Mouse (Mus musculus) CH12.LX (cell line): ENCODE measurements around the gene Fxyd3. TPM values are rescaled to one million over a fixed set of nuclear protein-coding genes. Genes with fewer than 3 reads are reported as not detected.

ENCODE experiments used
- DNase-seq: peaks from one replicate; pipeline ENCODE4 v3.0.0-alpha.2; 2013; ENCODE audit errors: extremely low read depth
- H3K27ac ChIP-seq: 2 replicates; pipeline ENCODE4 v1.5.1; 2012; ENCODE audit warnings: low read depth, mild to moderate bottlenecking, control low read depth, moderate library complexity; ENCODE audit not compliant: insufficient read depth
- H3K27me3 ChIP-seq: replicated peaks from 2 replicates; pipeline ENCODE3; 2012; ENCODE audit warnings: inconsistent platforms
- H3K36me3 ChIP-seq, 2 experiments: replicated peaks in 1 of 2; 2 replicates each; pipeline versions ENCODE3 to v1.6.1; 2012; ENCODE audit warnings: inconsistent platforms in 1 of 2, low read length in 1 of 2, mild to moderate bottlenecking in 1 of 2, mixed read lengths in 1 of 2, moderate library complexity in 1 of 2; ENCODE audit not compliant: control insufficient read depth in 1 of 2, insufficient read depth in 1 of 2
- H3K4me1 ChIP-seq, 2 experiments: 2 replicates each; pipeline ENCODE4 v1.6.1; 2012; ENCODE audit warnings: inconsistent platforms in 1 of 2, moderate library complexity in 1 of 2; ENCODE audit not compliant: insufficient read depth in 2 of 2, control insufficient read depth in 1 of 2
- H3K4me2 ChIP-seq: 2 replicates; pipeline ENCODE4 v1.6.1; 2012; ENCODE audit warnings: low read depth, mild to moderate bottlenecking, control low read depth; ENCODE audit not compliant: poor library complexity, insufficient read depth, severe bottlenecking
- H3K4me3 ChIP-seq, 3 experiments: fragments of 150-350 bp in 1 of 3; sonication (generic) in 1 of 3; replicated peaks in 1 of 3; 2 replicates each; pipeline versions ENCODE3 to v1.5.1; 2011 to 2012; ENCODE audit warnings: low read depth in 2 of 3, low read length in 2 of 3, mild to moderate bottlenecking in 2 of 3, moderate library complexity in 2 of 3, control low read depth in 1 of 3, improper control_type of control experiment in 1 of 3, inconsistent platforms in 1 of 3, mixed read lengths in 1 of 3; ENCODE audit not compliant: poor library complexity in 1 of 3
- H3K79me2 ChIP-seq: replicated peaks from 2 replicates; pipeline ENCODE4 v1.6.1; 2012; ENCODE audit warnings: mild to moderate bottlenecking, moderate library complexity; ENCODE audit not compliant: control insufficient read depth, poor library complexity, insufficient read depth, severe bottlenecking; ENCODE audit errors: extremely low read depth
- H3K9ac ChIP-seq: 2 replicates; pipeline ENCODE4 v1.6.1; 2012; ENCODE audit warnings: low read depth, mild to moderate bottlenecking, control low read depth, moderate library complexity; ENCODE audit not compliant: insufficient read depth
- H3K9me3 ChIP-seq: replicated peaks from 2 replicates; pipeline ENCODE3; 2012; ENCODE audit warnings: low read length, inconsistent platforms, mixed read lengths
- E2F4 ChIP-seq: IDR thresholded peaks from 2 replicates; pipeline ENCODE4 v1.6.1; 2011; ENCODE audit warnings: low read depth, low read length, improper control_type of control experiment; ENCODE audit not compliant: insufficient replicate concordance
- JUND ChIP-seq: conservative IDR thresholded peaks from 2 replicates; pipeline ENCODE4 v1.6.1; 2011; ENCODE audit warnings: low read depth, low read length, improper control_type of control experiment
- KAT2A ChIP-seq: IDR thresholded peaks from 2 replicates; pipeline ENCODE4 v1.6.1; 2012; ENCODE audit warnings: low read length, improper control_type of control experiment, inconsistent platforms; ENCODE audit not compliant: insufficient replicate concordance
- MAFK ChIP-seq: IDR thresholded peaks from 2 replicates; pipeline ENCODE4 v1.6.1; 2011; ENCODE audit warnings: low read length, improper control_type of control experiment; ENCODE audit not compliant: insufficient replicate concordance
- MAZ ChIP-seq: IDR thresholded peaks from 2 replicates; pipeline ENCODE4 v1.6.1; 2012; ENCODE audit warnings: low read depth, mild to moderate bottlenecking, inconsistent platforms, low read length, improper control_type of control experiment, moderate library complexity
- MEF2A ChIP-seq: IDR thresholded peaks from 2 replicates; pipeline ENCODE4 v1.6.1; 2014; ENCODE audit warnings: low read depth, mild to moderate bottlenecking, inconsistent platforms, low read length, improper control_type of control experiment, borderline replicate concordance
- MYC ChIP-seq: IDR thresholded peaks from 2 replicates; pipeline ENCODE4 v1.6.1; 2011; ENCODE audit warnings: low read depth, mild to moderate bottlenecking, improper control_type of control experiment, low read length
- NELFE ChIP-seq: IDR thresholded peaks from 2 replicates; pipeline ENCODE4 v1.6.1; 2011; ENCODE audit warnings: low read depth, low read length, improper control_type of control experiment
- POLR2AphosphoS2 ChIP-seq: IDR thresholded peaks from 2 replicates; pipeline ENCODE4 v1.6.1; 2011; ENCODE audit warnings: low read depth, low read length, improper control_type of control experiment
- SMC3 ChIP-seq: IDR thresholded peaks from 2 replicates; pipeline ENCODE4 v1.6.1; 2011; ENCODE audit warnings: low read depth, low read length, improper control_type of control experiment
- TBP ChIP-seq: conservative IDR thresholded peaks from 2 replicates; pipeline ENCODE4 v1.6.1; 2011; ENCODE audit warnings: low read depth, low read length, improper control_type of control experiment
- USF1 ChIP-seq: IDR thresholded peaks from 2 replicates; pipeline ENCODE4 v1.6.1; 2014; ENCODE audit warnings: low read depth, mild to moderate bottlenecking, inconsistent platforms, low read length, improper control_type of control experiment
- ZKSCAN1 ChIP-seq: IDR thresholded peaks from 2 replicates; pipeline ENCODE4 v1.6.1; 2012; ENCODE audit warnings: low read depth, inconsistent platforms, low read length, improper control_type of control experiment, borderline replicate concordance
- ZNF384 ChIP-seq: IDR thresholded peaks from 2 replicates; pipeline ENCODE4 v1.6.1; 2012; ENCODE audit warnings: low read depth, low read length, improper control_type of control experiment, inconsistent platforms
- dilution Hi-C: fragments of 300-500 bp; cut with MboI; formaldehyde crosslinking; loops from 2 replicates; pipeline ENCODE4 v1.14.3; 2020; ENCODE audit warnings: low sequenced_read_pairs; ENCODE audit not compliant: extremely low pct_unique_long_range_greater_than_20kb, extremely low pct_ligation_motif_present
- in situ Hi-C: fragments of 300-500 bp; cut with MboI; formaldehyde crosslinking; loops from 3 replicates; pipeline ENCODE4 v1.14.3; 2019; ENCODE audit warnings: low sequenced_read_pairs, low pct_ligation_motif_present, low pct_unique_long_range_greater_than_20kb, mixed read lengths
- polyA plus RNA-seq: library from polyadenylated mRNA; unstranded; fragments of >175 nt; gene quantifications from 2 replicates; pipeline ENCODE4 v1.2.1, GENCODE M21; 2012; ENCODE audit warnings: low read depth; ENCODE audit not compliant: insufficient read length
- total RNA-seq, 2 experiments: library from RNA; depleted of rRNA; stranded (reverse); fragments of 300-350 nt in 1 of 2; fragments of >200 nt in 1 of 2; gene quantifications; 2 replicates each; pipeline ENCODE4 v1.2.3; 2012 to 2014

Gene Fxyd3
- total and polyA plus RNA-seq, 3 experiments: not detected

GRCm38 (mm10) chr7:31049846-31050281, 26.6 kb downstream of the Fxyd3 start:
- no peaks in the 10 kb centered on the region for H3K36me3 ChIP-seq
- no peaks in the 10 kb centered on the region for H3K9me3 ChIP-seq
- H3K4me1 ChIP-seq: peaks cover 13 to 25% of the 10 kb centered on the region in 2 experiments
- H3K9ac ChIP-seq: no peak overlapping the region
- H3K4me3 ChIP-seq: no peak overlapping the region
- dilution Hi-C loops (no loop called here), in situ Hi-C loops (no loop called here)
- no peak for DNase-seq
- H3K79me2 ChIP-seq: no peaks in the 10 kb centered on the region
- peaks cover 77% of the 10 kb centered on the region for H3K27me3 ChIP-seq
- H3K27ac ChIP-seq: no peak overlapping the region
- TF ChIP-seq E2F4: no peak
- TF ChIP-seq USF1: no peak
- no peak for TF ChIP-seq ZKSCAN1
- no peak for TF ChIP-seq ZNF384
- no peak for TF ChIP-seq JUND
- no peak for TF ChIP-seq MYC
- no peak for TF ChIP-seq NELFE
- no peak for TF ChIP-seq MEF2A
- no peak for TF ChIP-seq TBP
- TF ChIP-seq POLR2AphosphoS2: no peak
- TF ChIP-seq MAZ: no peak
- no peak for TF ChIP-seq SMC3
- TF ChIP-seq MAFK: no peak
- H3K4me2 ChIP-seq: no peak overlapping the region

GRCm38 (mm10) chr7:31049135-31049845, 27.2 kb downstream of the Fxyd3 start:
- in situ Hi-C loops: no loop called here
- no peaks in the 10 kb centered on the region for H3K79me2 ChIP-seq
- H3K9me3 ChIP-seq: no peaks in the 10 kb centered on the region
- no peak for DNase-seq
- dilution Hi-C loops: no loop called here
- TF ChIP-seq MEF2A (no peak), ZKSCAN1 (no peak), MYC (no peak), KAT2A (no peak)
- TF ChIP-seq, all 38 proteins: peak for 0
- Histone ChIP-seq H3K4me2 (no peak overlapping the region), H3K27ac (no peak overlapping the region), H3K36me3 (no peaks in the 10 kb centered on the region), H3K9ac (no peak overlapping the region), H3K4me1 (peaks cover 13 to 25% of the 10 kb centered on the region in 2 experiments), H3K4me3 (no peak overlapping the region), H3K27me3 (peaks cover 76% of the 10 kb centered on the region)
